Mouse (Mus musculus) ES-E14 (cell line): ENCODE measurements around the gene Gramd1b. TPM values are rescaled to one million over a fixed set of nuclear protein-coding genes. Genes with fewer than 3 reads are reported as not detected.

Experiments
- DNase-seq: peaks from one replicate; pipeline ENCODE4 v3.0.0-alpha.2; 2013; ENCODE audit warnings: low read depth, low spot score
- H3K27ac ChIP-seq: 2 replicates; pipeline ENCODE4 v1.5.1; 2012; ENCODE audit warnings: low read depth, mild to moderate bottlenecking, low read length, moderate library complexity, mixed read lengths; ENCODE audit not compliant: poor library complexity, insufficient read depth, severe bottlenecking
- H3K36me3 ChIP-seq: 2 replicates; pipeline ENCODE4 v1.6.1; 2012; ENCODE audit warnings: mild to moderate bottlenecking, low read length, moderate library complexity, mixed read lengths; ENCODE audit not compliant: control insufficient read depth, poor library complexity, insufficient read depth, severe bottlenecking
- H3K4me1 ChIP-seq, 2 experiments: fragments of 150-350 bp in 1 of 2; sonication (generic) in 1 of 2; 2 replicates each; pipeline ENCODE4 v1.6.1; 2012; ENCODE audit warnings: low read length in 2 of 2, mild to moderate bottlenecking in 1 of 2, mixed read lengths in 1 of 2; ENCODE audit not compliant: control insufficient read depth in 2 of 2, insufficient read depth in 2 of 2, poor library complexity in 1 of 2
- H3K4me3 ChIP-seq, 2 experiments: fragments of 150-350 bp in 1 of 2; sonication (generic) in 1 of 2; 2 replicates each; pipeline ENCODE4 v1.5.1; 2012; ENCODE audit warnings: low read length in 2 of 2, low read depth in 1 of 2, mild to moderate bottlenecking in 1 of 2, mixed read lengths in 1 of 2; ENCODE audit not compliant: insufficient read depth in 1 of 2, poor library complexity in 1 of 2, severe bottlenecking in 1 of 2
- H3K9ac ChIP-seq: 2 replicates; pipeline ENCODE4 v1.6.1; 2012; ENCODE audit warnings: low read depth, mild to moderate bottlenecking, low read length, mixed read lengths; ENCODE audit not compliant: poor library complexity, insufficient read depth, severe bottlenecking
- H3K9me3 ChIP-seq: fragments of 150-350 bp; sonication (generic); 2 replicates; pipeline ENCODE4 v1.6.1; 2012; ENCODE audit warnings: low read depth, mild to moderate bottlenecking, low read length; ENCODE audit not compliant: control insufficient read depth, insufficient read depth
- CHD2 ChIP-seq: IDR thresholded peaks from 2 replicates; pipeline ENCODE4 v1.6.1; 2014; ENCODE audit warnings: mild to moderate bottlenecking, low read depth, low read length, inconsistent platforms
- HCFC1 ChIP-seq: IDR thresholded peaks from 2 replicates; pipeline ENCODE4 v1.6.1; 2012; ENCODE audit warnings: low read length, inconsistent platforms, borderline replicate concordance; ENCODE audit not compliant: insufficient read depth
- MAFK ChIP-seq: IDR thresholded peaks from 2 replicates; pipeline ENCODE4 v1.6.1; 2014; ENCODE audit warnings: mild to moderate bottlenecking, low read depth, low read length, inconsistent platforms; ENCODE audit not compliant: insufficient read depth
- ZC3H11A ChIP-seq: IDR thresholded peaks from 2 replicates; pipeline ENCODE4 v1.6.1; 2012; ENCODE audit warnings: low read depth, mild to moderate bottlenecking, inconsistent platforms, low read length, borderline replicate concordance
- ZNF384 ChIP-seq: IDR thresholded peaks from 2 replicates; pipeline ENCODE4 v1.6.1; 2012; ENCODE audit warnings: low read depth, low read length, inconsistent platforms
- in situ Hi-C, 2 experiments: fragments of 600-800 bp; cut with MboI; formaldehyde crosslinking; loops; one replicate each; pipeline ENCODE4 v1.15.1; 2025; ENCODE audit warnings: low sequenced_read_pairs in 2 of 2, inconsistent platforms in 1 of 2; ENCODE audit not compliant: unreplicated experiment in 2 of 2
- total RNA-seq: library from RNA; depleted of rRNA; stranded (reverse); fragments of 300-350 nt; gene quantifications from 2 replicates; pipeline ENCODE4 v1.2.3, GENCODE M21; 2012

The Gramd1b gene
- total RNA-seq, 1 experiment, result 24.1 TPM

DNA sequence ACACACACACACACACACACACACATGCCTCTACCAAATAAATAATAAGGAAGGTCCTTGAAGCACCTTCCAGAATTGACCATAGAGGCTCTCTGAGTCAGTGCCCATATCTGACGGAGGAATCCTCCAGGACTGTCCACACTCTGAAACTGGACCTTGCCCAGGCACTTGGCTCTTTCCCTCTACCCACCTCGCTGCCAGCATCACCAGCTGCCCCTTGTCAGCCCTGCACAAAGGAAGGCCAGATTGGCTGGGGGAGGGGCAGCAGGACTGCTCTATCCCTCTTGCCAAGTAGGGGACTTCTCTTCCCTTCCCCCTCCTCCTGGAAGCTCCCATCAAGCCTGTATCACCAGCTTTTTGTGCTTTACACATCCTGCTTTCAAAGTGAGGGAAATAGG is 6.5 kb upstream of the Gramd1b start:
- in situ Hi-C loops, result no loop called here
- H3K9me3 ChIP-seq, result no peaks in the 10 kb centered on the region
- no peak overlapping the region for H3K27ac ChIP-seq
- no peak overlapping the region for H3K9ac ChIP-seq
- H3K4me3 ChIP-seq, result no peak overlapping the region
- no peaks in the 10 kb centered on the region for H3K36me3 ChIP-seq
- no peak for DNase-seq
- no peak for TF ChIP-seq MAFK
- TF ChIP-seq CHD2, result no peak
- no peak for TF ChIP-seq HCFC1
- TF ChIP-seq ZNF384, result no peak
- TF ChIP-seq ZC3H11A, result no peak
- no peaks in the 10 kb centered on the region for H3K4me1 ChIP-seq

DNA sequence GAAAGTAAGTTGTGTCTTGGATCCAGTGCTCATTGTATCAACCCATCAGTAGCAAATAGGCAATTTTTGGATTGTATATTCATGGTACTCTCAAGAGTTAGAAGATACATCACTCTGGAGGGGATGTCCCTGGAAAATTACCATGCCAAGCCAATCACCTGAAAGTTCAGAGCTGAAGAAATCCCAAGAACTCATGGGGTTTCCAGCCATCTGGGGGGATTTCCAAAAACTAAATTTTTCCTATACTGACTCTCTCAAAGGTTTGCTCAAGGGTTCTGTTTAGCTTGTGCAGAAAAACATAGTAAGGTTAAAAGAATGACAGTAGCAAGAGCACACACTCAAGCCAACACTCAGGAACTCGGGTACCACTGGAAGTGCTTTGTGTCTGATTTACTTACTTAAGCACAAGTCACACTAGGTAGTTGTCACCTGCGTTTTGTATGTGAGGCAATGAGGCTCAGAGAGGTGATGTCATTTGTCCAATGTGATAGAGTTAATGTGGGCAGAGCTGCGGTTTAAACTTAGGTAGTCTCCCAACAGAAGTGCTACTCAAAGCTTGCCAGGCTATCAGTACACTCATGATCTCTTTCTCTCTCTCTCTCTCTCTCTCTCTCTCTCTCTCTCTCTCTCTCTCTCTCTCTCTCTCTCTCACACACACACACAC is 6.0 kb upstream of the Gramd1b start:
- H3K27ac ChIP-seq, result no peak overlapping the region
- TF ChIP-seq MAFK, result no peak
- no peak for TF ChIP-seq ZNF384
- TF ChIP-seq CHD2, result no peak
- TF ChIP-seq ZC3H11A, result no peak
- no peak for TF ChIP-seq HCFC1
- H3K4me1 ChIP-seq, result no peaks in the 10 kb centered on the region
- no peak for DNase-seq
- in situ Hi-C loops, result no loop called here
- H3K36me3 ChIP-seq, result no peaks in the 10 kb centered on the region
- no peak overlapping the region for H3K4me3 ChIP-seq
- no peak overlapping the region for H3K9ac ChIP-seq
- no peaks in the 10 kb centered on the region for H3K9me3 ChIP-seq

DNA sequence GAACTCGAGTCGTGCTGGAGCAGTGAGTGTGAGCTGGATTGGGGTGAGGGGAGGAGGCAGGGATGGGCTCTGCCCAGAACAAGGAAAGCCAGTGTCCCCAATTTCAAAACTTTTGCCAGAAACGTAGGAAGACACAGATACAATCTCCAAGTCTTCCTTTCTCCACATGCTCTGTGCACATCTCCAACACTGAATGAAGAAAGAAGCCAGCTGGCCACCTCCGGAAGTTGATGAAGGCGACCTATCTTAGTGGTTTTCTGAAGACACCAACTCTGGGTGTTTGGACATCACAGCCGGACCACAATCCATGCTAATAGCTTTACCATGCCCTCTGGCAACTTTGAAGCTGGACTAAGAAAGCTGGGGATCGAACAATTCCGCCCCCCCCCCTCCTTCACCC is 647 bp downstream of the Gramd1b start:
- Histone ChIP-seq H3K9me3 (no peaks in the 10 kb centered on the region), H3K9ac (no peak overlapping the region), H3K36me3 (no peaks in the 10 kb centered on the region), H3K4me1 (no peaks in the 10 kb centered on the region), H3K4me3 (peak overlapping the region in 1 of 2 experiments; percentile 66; a peak in 1 of 4 replicates), H3K27ac (no peak overlapping the region)
- in situ Hi-C loops, result no loop called here
- TF ChIP-seq ZC3H11A, result no peak
- no peak for TF ChIP-seq MAFK
- no peak for TF ChIP-seq HCFC1
- TF ChIP-seq CHD2, result no peak
- TF ChIP-seq ZNF384, result no peak
- DNase-seq, result no peak

DNA sequence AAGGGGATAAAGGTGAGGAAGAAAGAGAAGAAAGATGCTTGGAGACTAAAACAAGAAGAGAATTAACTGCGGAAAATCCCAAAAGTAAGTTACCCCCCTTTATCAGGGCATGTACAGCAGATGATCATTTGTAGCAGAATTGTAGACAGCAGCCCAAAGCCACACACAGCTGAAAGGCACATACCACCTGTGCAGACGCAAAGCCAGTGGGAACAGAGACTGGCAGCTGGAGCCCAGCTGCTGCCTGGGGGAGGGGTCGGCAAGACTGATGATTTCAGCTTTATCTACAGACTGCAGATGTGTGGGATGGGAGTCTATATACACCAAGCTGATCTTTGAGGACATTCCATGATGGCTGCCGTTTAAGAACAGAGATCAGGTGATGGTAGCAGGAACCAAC is 2.5 kb downstream of the Gramd1b start:
- in situ Hi-C loops, result no loop called here
- Histone ChIP-seq H3K4me3 (no peak overlapping the region), H3K36me3 (no peaks in the 10 kb centered on the region), H3K9ac (no peak overlapping the region), H3K9me3 (no peaks in the 10 kb centered on the region), H3K27ac (no peak overlapping the region), H3K4me1 (no peaks in the 10 kb centered on the region)
- no peak for DNase-seq
- TF ChIP-seq CHD2 (no peak), ZC3H11A (no peak), HCFC1 (no peak), MAFK (no peak), ZNF384 (no peak)

DNA sequence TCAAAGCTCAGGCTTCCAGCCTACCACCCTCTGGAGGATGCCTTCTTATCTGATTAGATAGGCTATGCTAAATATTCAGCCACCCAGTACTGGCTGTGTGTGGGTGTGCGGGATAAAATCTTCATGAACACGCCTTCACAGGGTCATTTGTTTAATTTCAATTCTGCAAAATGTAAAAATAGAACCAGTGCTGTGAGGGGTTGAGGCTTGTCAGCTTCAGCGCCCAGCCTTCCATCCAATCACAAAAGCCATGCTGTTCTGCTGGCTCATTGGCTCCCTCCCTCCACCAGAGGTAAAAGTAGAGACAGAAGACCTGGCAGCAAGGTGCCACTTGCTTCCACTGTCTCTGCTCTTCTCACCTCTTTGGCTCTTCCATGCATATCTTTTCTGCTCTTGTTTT is 4.3 kb downstream of the Gramd1b start:
- Histone ChIP-seq H3K4me3 (no peak overlapping the region), H3K4me1 (no peaks in the 10 kb centered on the region), H3K36me3 (no peaks in the 10 kb centered on the region), H3K27ac (no peak overlapping the region), H3K9ac (no peak overlapping the region), H3K9me3 (no peaks in the 10 kb centered on the region)
- TF ChIP-seq HCFC1 (no peak), ZNF384 (no peak), ZC3H11A (no peak), CHD2 (no peak), MAFK (no peak)
- DNase-seq, result no peak
- in situ Hi-C loops, result no loop called here
